Mouse (Mus musculus) stomach, embryonic 14.5 days (tissue): Measurements from ENCODE around the gene Nol7. TPM values are rescaled to one million over a fixed set of nuclear protein-coding genes. Genes with fewer than 3 reads are reported as not detected.

Experiments
- ATAC-seq: fragments of 200-750 bp; cut with Nextera tagmentation; 2 replicates; pipeline ENCODE4 v1.8.0; 2017; ENCODE audit warnings: low read depth, moderate TSS enrichment; ENCODE audit not compliant: insufficient number of reproducible peaks, insufficient read depth, low FRiP score
- H3K27ac ChIP-seq: fragments of 300-500 bp; sonication (generic); 2 replicates; pipeline ENCODE4 v1.5.1; 2014; ENCODE audit warnings: mild to moderate bottlenecking, low read length, moderate library complexity, mixed read lengths
- H3K27me3 ChIP-seq: fragments of 300-500 bp; sonication (generic); 2 replicates; pipeline ENCODE4 v1.6.1; 2014; ENCODE audit warnings: low read length, control low read depth, mixed read lengths; ENCODE audit not compliant: control insufficient read depth, insufficient read depth
- H3K36me3 ChIP-seq: fragments of 300-500 bp; sonication (generic); 2 replicates; pipeline ENCODE4 v1.6.1; 2014; ENCODE audit warnings: mild to moderate bottlenecking, control low read depth, low read length, moderate library complexity, mixed read lengths; ENCODE audit not compliant: control insufficient read depth, insufficient read depth
- H3K4me1 ChIP-seq: fragments of 300-500 bp; sonication (generic); 2 replicates; pipeline ENCODE4 v1.6.1; 2014; ENCODE audit warnings: low read length, control low read depth, mixed read lengths; ENCODE audit not compliant: control insufficient read depth, insufficient read depth
- H3K4me2 ChIP-seq: fragments of 300-500 bp; sonication (generic); replicated peaks from 2 replicates; pipeline ENCODE4 v1.6.1; 2014; ENCODE audit warnings: low read depth, low read length, control low read depth
- H3K4me3 ChIP-seq: fragments of 300-500 bp; sonication (generic); 2 replicates; pipeline ENCODE4 v1.5.1; 2014; ENCODE audit warnings: low read depth, low read length, control low read depth
- H3K9ac ChIP-seq: fragments of 300-500 bp; sonication (generic); replicated peaks from 2 replicates; pipeline ENCODE4 v1.6.1; 2014; ENCODE audit warnings: low read depth, mild to moderate bottlenecking, control low read depth, low read length, moderate library complexity, mixed read lengths
- H3K9me3 ChIP-seq: fragments of 300-500 bp; sonication (generic); 2 replicates; pipeline ENCODE4 v1.6.1; 2016; ENCODE audit warnings: low read depth, low read length, control low read depth; ENCODE audit not compliant: control insufficient read depth
- WGBS: fragments of 180-500 bp; shearing (Covaris S2); extraction: QIAGEN DNeasy Blood & Tissue Kit; methylation state at CpG from one replicate; pipeline ENCODE4 v1.1.7; 2014; 5-methylcytosine and 5-hydroxymethylcytosine counted together
- polyA plus RNA-seq: library from polyadenylated mRNA; unstranded; fragments of >200 nt; fragmentation: Nextera tagmentation; extraction: Ambion mirVana; gene quantifications from 2 replicates; pipeline ENCODE4 v1.2.1, GENCODE M21; 2014

Gene Nol7
- polyA plus RNA-seq, 1 experiment from 2014 or later, result 140 TPM

DNA sequence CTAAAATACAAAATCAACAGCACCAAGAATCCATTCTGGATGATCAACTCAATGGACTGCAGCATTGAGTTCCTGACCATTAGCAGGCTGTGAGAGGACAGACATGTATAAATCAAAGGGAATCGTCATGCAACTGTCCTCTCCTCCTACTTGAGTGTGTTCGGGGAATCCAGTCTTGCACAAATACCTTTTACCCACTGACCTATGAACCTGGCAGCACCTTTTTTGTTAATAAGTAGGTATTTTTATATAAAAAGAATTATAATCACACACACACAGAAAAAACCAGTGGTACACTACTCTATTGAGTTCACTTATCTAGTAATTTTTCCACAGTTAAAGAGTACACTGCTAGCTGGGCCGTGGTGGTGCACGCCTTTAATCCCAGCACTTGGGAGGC is 45.5 kb downstream of the Nol7 start:
- Histone ChIP-seq H3K9ac (no peak overlapping the region), H3K4me2 (no peak overlapping the region), H3K36me3 (no peaks in the 10 kb centered on the region), H3K9me3 (no peaks in the 10 kb centered on the region), H3K4me3 (no peak overlapping the region), H3K4me1 (peaks cover 4% of the 10 kb centered on the region; the same call in 1 of the 2 replicates), H3K27me3 (no peaks in the 10 kb centered on the region), H3K27ac (no peak overlapping the region)
- no peak for ATAC-seq
- 94% methylated on average over 4 of the region's 4 CpGs for WGBS

DNA sequence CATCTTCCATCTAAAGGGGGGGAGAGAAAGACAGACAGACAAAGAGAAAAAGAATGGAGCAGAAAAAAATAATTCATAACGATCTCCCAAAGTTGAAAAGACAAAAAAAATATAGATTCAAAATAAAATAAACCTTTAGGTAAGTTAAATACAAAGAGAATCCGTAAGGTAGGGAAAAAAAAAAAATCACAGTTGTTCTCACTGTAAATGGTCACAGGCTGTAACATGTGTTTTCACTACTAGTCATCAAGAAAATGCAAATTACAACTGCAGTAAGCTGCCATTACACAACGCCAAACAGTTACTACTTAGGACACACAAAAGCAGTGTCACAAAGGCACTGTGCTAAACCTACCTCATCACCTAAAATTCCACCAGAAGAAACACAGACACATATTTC is 46.5 kb downstream of the Nol7 start:
- Histone ChIP-seq H3K9ac (no peak overlapping the region), H3K4me3 (no peak overlapping the region), H3K9me3 (no peaks in the 10 kb centered on the region), H3K36me3 (no peaks in the 10 kb centered on the region), H3K27me3 (no peaks in the 10 kb centered on the region), H3K4me1 (peaks cover 4% of the 10 kb centered on the region; the same call in 1 of the 2 replicates), H3K27ac (no peak overlapping the region), H3K4me2 (no peak overlapping the region)
- no peak for ATAC-seq
- 94% methylated on average over 3 of the region's 3 CpGs for WGBS

DNA sequence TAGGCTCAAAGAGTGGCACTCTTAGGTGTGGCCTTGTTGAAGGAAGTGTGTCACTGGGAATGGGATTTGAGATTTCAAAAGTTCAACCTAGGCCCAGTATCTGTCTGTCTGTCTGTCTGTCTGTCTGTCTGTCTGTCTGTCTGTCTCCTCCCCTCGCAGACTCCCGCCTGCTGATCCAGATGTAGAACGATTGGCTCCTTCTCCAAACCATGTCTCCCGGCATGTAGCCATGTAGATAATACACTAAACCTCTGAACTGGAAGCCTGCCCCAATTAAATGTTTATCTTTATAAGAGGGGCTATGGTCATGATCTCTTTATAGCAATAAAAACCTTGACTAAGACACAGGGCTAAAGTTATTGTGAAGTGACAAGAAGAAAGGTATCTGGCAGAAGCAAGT is 47.6 kb downstream of the Nol7 start:
- Histone ChIP-seq H3K27ac (no peak overlapping the region), H3K4me1 (peaks cover 4% of the 10 kb centered on the region; the same call in 1 of the 2 replicates), H3K9ac (no peak overlapping the region), H3K36me3 (no peaks in the 10 kb centered on the region), H3K4me3 (no peak overlapping the region), H3K27me3 (no peaks in the 10 kb centered on the region), H3K4me2 (no peak overlapping the region), H3K9me3 (no peaks in the 10 kb centered on the region)
- WGBS, result 87% methylated on average over 4 of the region's 4 CpGs
- ATAC-seq, result no peak

DNA sequence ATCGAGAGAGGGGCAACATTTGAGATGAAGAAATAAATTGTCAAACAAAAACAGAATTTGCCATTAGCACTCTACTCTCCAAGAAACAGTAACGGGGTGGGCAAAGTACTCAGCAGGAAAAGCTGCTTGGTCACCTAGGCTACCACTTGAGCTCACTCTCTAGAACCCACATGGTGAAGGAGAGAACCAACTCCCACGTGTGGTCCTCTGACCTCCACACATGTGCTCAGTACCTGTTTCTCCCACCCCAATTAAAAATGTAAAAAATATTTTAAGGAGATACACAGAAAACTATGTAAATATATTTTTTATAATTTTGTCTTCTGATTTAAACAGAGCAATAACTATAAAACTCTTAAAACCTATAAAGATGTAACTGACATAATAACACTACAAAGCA is 49.5 kb downstream of the Nol7 start:
- H3K4me1 ChIP-seq, result no peaks in the 10 kb centered on the region; the same call in 1 of the 2 replicates
- H3K9ac ChIP-seq, result no peak overlapping the region
- no peaks in the 10 kb centered on the region for H3K36me3 ChIP-seq
- no peak overlapping the region for H3K4me3 ChIP-seq
- 70% methylated on average over 3 of the region's 3 CpGs for WGBS
- H3K27ac ChIP-seq, result no peak overlapping the region
- ATAC-seq, result no peak
- H3K4me2 ChIP-seq, result no peak overlapping the region
- H3K9me3 ChIP-seq, result no peaks in the 10 kb centered on the region
- no peaks in the 10 kb centered on the region for H3K27me3 ChIP-seq

DNA sequence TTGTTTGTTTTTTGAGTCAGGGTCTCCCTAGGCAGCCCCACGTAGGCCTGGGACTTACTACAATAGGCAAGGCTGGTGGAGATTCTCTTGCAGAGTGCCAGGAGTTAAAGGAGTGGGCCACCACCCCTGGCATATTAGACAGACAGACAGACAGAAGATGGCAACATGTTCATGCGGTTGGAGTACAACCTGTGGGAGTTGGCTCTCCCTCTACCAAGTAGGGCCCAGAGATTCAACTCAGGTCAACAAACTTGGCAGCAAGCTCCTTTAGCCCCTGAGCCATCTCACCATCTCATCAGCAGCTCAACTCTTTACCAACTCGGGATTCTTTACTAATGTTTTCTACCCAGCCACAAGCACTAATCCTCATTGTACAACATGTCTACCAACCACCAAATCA is 52.5 kb downstream of the Nol7 start:
- ATAC-seq, result no peak
- Histone ChIP-seq H3K4me2 (no peak overlapping the region), H3K27me3 (no peaks in the 10 kb centered on the region), H3K4me1 (peaks cover 14% of the 10 kb centered on the region; the same call in 1 of the 2 replicates), H3K9ac (no peak overlapping the region), H3K27ac (no peak overlapping the region), H3K36me3 (no peaks in the 10 kb centered on the region), H3K9me3 (no peaks in the 10 kb centered on the region), H3K4me3 (no peak overlapping the region)
- 81% methylated on average over 3 of the region's 3 CpGs for WGBS

DNA sequence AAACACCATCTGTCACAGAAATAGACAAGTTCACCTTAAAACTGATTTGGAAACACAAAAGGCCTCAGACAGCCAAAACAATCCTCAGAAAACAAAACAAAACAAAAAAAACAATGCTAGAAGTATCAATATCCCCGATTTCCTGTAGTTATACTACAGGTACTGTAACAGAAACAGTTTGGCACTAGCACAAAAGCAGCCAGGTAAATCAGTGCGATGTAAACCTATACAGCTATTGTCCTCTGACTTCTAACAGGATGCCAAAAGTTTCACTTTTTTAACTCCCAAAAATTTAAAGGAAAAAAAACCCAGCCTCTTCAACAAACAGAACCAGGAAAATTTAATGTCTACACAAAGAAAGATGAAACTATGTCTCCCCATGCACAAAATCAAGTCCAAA is 54.0 kb downstream of the Nol7 start:
- 88% methylated on average over 2 of the region's 2 CpGs for WGBS
- Histone ChIP-seq H3K27me3 (no peaks in the 10 kb centered on the region), H3K36me3 (no peaks in the 10 kb centered on the region), H3K4me1 (peaks cover 14% of the 10 kb centered on the region; the same call in 1 of the 2 replicates), H3K4me2 (no peak overlapping the region), H3K4me3 (no peak overlapping the region), H3K9ac (no peak overlapping the region), H3K9me3 (no peaks in the 10 kb centered on the region), H3K27ac (0 out of 2 replicates have a peak overlapping the region, but pooled peaks have one; percentile 6)
- ATAC-seq, result no peak

DNA sequence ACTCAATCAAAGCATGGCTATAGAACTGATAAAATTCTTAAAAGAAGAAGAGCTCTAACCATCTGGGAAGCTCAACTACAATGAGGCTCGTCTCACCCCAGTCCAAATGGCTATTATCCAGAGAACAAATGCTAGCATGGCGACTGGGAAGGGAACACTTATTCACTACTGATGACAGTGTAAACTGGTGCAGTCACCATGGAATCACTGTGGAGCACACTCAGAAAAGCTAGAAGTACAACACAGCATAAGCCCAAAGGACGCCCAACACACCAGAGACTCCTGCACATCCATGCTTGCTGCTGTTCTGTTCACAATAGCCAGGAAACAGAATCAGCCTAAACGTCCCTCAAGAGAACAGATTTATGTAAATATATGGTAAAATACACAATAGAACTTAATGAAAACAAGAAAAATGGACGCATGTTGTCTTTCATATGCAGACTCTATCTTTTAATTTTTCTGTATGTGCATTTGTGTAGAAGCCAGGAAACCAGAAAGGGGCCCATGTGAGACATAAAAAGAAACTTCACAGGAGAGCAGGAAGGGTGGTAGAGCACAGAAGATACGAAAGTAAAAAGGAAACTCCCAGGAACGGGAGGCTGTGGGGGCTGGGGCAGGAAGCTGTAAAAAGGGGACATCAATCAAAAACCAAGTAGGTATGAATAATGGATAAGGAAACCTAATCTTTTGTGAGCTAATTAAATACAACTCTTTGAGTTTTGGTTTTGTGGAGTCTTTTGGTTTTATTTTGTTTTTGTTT is 54.8 kb downstream of the Nol7 start:
- ATAC-seq, result no peak
- WGBS, result 44% methylated on average over 7 of the region's 7 CpGs
- no peak overlapping the region for H3K9ac ChIP-seq
- peaks cover 14% of the 10 kb centered on the region; the same call in 1 of the 2 replicates for H3K4me1 ChIP-seq
- H3K27ac ChIP-seq, result peak overlapping the region; percentile 4; the same call in 1 of the 2 replicates
- H3K4me2 ChIP-seq, result no peak overlapping the region
- H3K9me3 ChIP-seq, result no peaks in the 10 kb centered on the region
- no peaks in the 10 kb centered on the region for H3K36me3 ChIP-seq
- no peak overlapping the region for H3K4me3 ChIP-seq
- no peaks in the 10 kb centered on the region for H3K27me3 ChIP-seq

DNA sequence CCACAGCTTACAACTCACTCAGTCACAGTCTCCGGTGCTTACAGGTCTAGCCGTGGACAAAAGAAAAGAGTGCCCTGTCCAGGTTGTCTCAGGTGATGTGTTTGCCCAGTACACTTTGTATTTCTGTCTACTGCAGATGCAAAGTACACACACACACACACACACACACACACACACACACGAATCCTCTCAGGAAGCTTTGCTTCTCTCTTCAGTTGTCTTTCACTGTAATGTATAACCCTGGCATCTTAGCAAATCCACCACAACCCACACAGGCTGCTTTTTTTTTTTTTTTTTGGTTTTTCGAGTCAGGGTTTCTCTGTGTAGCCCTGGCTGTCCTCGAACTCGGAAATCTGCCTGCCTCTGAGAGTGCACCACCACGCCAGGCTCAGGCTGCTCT is 56.2 kb downstream of the Nol7 start:
- Histone ChIP-seq H3K27me3 (no peaks in the 10 kb centered on the region), H3K27ac (no peak overlapping the region), H3K9ac (no peak overlapping the region), H3K4me2 (no peak overlapping the region), H3K4me1 (peaks cover 14% of the 10 kb centered on the region; the same call in 1 of the 2 replicates), H3K4me3 (no peak overlapping the region), H3K9me3 (no peaks in the 10 kb centered on the region), H3K36me3 (no peaks in the 10 kb centered on the region)
- WGBS, result 74% methylated on average over 7 of the region's 7 CpGs
- ATAC-seq, result no peak
